Mouse (Mus musculus): ENCODE data around the gene Mapk14. TPM values are rescaled to one million over a fixed set of nuclear protein-coding genes. Genes with fewer than 3 reads are reported as not detected.
"Not testable (repeated sequence)": the region's sequence is repeated elsewhere in the genome, so short reads cannot be mapped to it uniquely, and the experiment has no call there.

Gene Mapk14
- polyA plus RNA-seq, 1 experiment from 2014 or later = 27.5 TPM

DNA sequence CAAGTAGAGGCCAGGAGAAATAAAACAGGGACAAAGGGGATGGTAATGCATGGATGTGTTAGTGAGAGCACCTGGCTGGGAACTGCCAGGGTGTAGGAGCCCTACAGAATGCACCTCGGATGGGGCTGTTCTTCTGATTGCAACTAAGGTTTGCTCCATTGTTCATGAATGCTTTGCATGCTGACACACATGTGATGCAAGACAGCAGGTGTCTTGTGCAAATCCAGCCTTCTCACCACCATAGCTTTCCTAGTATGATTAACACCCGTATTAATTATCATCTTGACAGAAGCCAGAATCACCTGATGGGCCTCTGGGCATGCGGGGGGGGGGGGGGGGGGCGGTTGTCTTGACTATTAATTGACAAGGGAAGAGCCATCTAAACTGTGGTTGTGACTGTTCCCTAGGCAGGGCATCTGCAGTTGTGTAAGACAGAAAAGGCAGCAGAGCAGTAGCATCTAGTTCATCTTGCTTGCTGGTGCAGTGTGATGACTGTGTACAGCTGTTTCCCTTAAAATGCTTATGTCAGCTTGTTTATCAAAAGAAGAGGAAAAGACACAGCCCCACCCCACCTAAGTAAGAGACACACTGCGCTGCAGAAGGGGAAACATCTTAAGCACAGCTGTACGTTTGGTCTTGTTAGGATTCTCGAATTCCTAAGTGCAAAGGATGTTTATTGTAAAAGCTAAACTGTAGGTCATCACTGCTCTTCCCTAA lies 24.9 kb downstream of the Mapk14 start:
- ATAC-seq (replicated peaks) = no peak
- WGBS = 87% methylated on average over 6 of the region's 7 CpGs
- H3K4me3 ChIP-seq = no peak overlapping the region
- no peak overlapping the region for H3K27ac ChIP-seq
- no peak overlapping the region for H3K4me2 ChIP-seq
- H3K9me3 ChIP-seq = no peaks in the 10 kb centered on the region
- no peaks in the 10 kb centered on the region for H3K27me3 ChIP-seq (replicated peaks)
- H3K9ac ChIP-seq = no peak overlapping the region
- peaks cover 26% of the 10 kb centered on the region; the same call in 1 of the 2 replicates for H3K36me3 ChIP-seq (replicated peaks)
- no peaks in the 10 kb centered on the region for H3K4me1 ChIP-seq

DNA sequence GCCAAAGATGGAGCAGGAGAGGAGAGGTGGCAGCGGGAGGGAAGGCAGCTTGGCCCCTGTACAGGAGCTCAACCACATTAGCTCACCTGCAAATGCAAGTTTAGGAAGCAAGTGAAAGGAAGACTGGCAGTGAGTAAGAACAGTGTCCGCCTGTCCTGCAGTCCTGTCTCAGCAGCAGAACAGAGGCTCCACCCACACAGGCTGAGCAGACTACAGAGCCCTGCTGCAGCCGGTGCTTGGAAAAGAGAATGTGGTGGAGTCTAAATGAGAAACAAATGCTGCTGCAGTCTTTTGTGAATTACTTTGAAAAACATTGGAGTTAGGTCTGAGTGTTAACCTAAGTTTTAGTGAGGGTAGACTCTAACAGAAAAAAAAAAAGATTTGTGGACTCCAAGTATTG lies 26.4 kb downstream of the Mapk14 start:
- no peak overlapping the region for H3K9ac ChIP-seq
- no peak overlapping the region for H3K27ac ChIP-seq
- no peaks in the 10 kb centered on the region for H3K27me3 ChIP-seq (replicated peaks)
- no peaks in the 10 kb centered on the region for H3K9me3 ChIP-seq
- H3K4me3 ChIP-seq = no peak overlapping the region
- no peak overlapping the region for H3K4me2 ChIP-seq
- no peaks in the 10 kb centered on the region for H3K4me1 ChIP-seq
- ATAC-seq (replicated peaks) = no peak
- peaks cover 26% of the 10 kb centered on the region; the same call in 1 of the 2 replicates for H3K36me3 ChIP-seq (replicated peaks)
- WGBS = 72% methylated on average over 3 of the region's 3 CpGs

GRCm38 (mm10) chr17:28725783-28726182 lies 34.7 kb downstream of the Mapk14 start, which contains the start of gene AC170998.1:
AC170998.1 (plus strand) TSS chr17:28726083.
- no peak for ATAC-seq (replicated peaks)
- 97% methylated on average over 4 of the region's 4 CpGs for WGBS
- H3K4me3 ChIP-seq = no peak within 1 kb of the TSS
- no peak within 1 kb of the TSS for H3K9ac ChIP-seq
- H3K4me2 ChIP-seq = no peak within 1 kb of the TSS
- H3K4me1 ChIP-seq = no peaks in the 10 kb centered on the region
- no peaks in the 10 kb centered on the region for H3K27me3 ChIP-seq (replicated peaks)
- no peaks in the 10 kb centered on the region for H3K9me3 ChIP-seq
- peaks cover 20% of the 10 kb centered on the region; the same call in 1 of the 2 replicates for H3K36me3 ChIP-seq (replicated peaks)
- H3K27ac ChIP-seq = no peak within 1 kb of the TSS

- H3K4me2 ChIP-seq; H3K4me1 ChIP-seq; H3K27me3 ChIP-seq (replicated peaks); ATAC-seq (replicated peaks); H3K9me3 ChIP-seq; H3K9ac ChIP-seq; H3K4me3 ChIP-seq; H3K27ac ChIP-seq: not testable (repeated sequence)
- 92% methylated on average over 11 of the region's 11 CpGs for WGBS
- peaks cover 25% of the 10 kb centered on the region; the same call in 1 of the 2 replicates for H3K36me3 ChIP-seq (replicated peaks)
Observed at GRCm38 (mm10) chr17:28727511-28727910, 36.4 kb downstream of the Mapk14 start.

- H3K4me3 ChIP-seq = no peak overlapping the region
- no peaks in the 10 kb centered on the region for H3K27me3 ChIP-seq (replicated peaks)
- no peak overlapping the region for H3K27ac ChIP-seq
- no peak overlapping the region for H3K4me2 ChIP-seq
- H3K9ac ChIP-seq = no peak overlapping the region
- H3K4me1 ChIP-seq = no peaks in the 10 kb centered on the region
- ATAC-seq (replicated peaks) = no peak
- peaks cover 13% of the 10 kb centered on the region; the same call in 1 of the 2 replicates for H3K36me3 ChIP-seq (replicated peaks)
- no peaks in the 10 kb centered on the region for H3K9me3 ChIP-seq
- 96% methylated on average over 6 of the region's 6 CpGs for WGBS
Observed at GRCm38 (mm10) chr17:28735317-28736105, 44.4 kb downstream of the Mapk14 start.

DNA sequence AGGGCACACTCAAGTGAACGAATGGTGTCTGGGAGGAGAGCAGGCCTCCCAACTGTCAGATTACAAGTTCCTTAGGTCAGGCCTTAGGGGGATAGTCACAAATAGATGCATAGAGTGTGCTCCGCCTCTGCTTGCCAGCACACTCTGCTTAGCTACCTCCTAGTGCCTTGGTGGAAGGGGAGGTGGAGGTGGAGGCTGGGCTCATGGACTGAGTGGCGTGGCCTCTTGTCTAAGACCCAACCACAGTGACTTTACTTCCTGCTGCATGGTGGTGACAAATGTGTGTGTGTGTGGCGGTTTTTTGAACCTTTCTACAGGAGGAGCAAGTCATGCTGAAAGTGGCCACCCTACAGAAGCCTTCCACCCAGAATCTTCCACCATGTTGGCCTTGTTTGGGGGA lies 45.4 kb downstream of the Mapk14 start:
- Histone ChIP-seq H3K27me3 (replicated peaks) (no peaks in the 10 kb centered on the region), H3K9me3 (no peaks in the 10 kb centered on the region), H3K4me1 (no peaks in the 10 kb centered on the region), H3K4me3 (no peak overlapping the region), H3K4me2 (no peak overlapping the region), H3K9ac (no peak overlapping the region), H3K27ac (no peak overlapping the region), H3K36me3 (replicated peaks) (peaks cover 11% of the 10 kb centered on the region; the same call in 1 of the 2 replicates)
- ATAC-seq (replicated peaks) = no peak
- WGBS = 89% methylated on average over 4 of the region's 4 CpGs

DNA sequence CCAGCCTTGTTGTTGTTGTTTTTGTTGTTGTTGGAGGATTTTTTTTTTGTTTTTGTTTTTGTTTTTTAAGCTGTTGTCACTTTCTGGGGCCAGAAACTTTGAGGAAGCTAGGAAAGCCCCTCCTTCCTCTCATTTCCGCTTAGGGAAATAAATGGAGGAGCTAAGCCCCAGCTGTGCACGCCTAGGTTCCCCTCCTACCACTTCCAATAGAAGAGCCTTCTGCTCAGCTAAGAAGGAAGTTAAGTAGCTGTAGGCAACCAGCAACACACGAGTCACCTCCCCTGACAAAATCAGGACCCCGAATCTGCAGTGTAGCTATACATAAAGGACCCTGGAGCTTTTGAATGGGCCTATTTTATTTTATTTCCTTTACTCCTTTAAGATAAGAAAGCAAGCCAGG lies 46.8 kb downstream of the Mapk14 start:
- WGBS = 91% methylated on average over 4 of the region's 4 CpGs
- Histone ChIP-seq H3K36me3 (replicated peaks) (peaks cover 9% of the 10 kb centered on the region), H3K4me1 (no peaks in the 10 kb centered on the region), H3K4me3 (no peak overlapping the region), H3K9ac (no peak overlapping the region), H3K9me3 (no peaks in the 10 kb centered on the region), H3K27ac (no peak overlapping the region), H3K27me3 (replicated peaks) (no peaks in the 10 kb centered on the region), H3K4me2 (no peak overlapping the region)
- ATAC-seq (replicated peaks) = no peak

DNA sequence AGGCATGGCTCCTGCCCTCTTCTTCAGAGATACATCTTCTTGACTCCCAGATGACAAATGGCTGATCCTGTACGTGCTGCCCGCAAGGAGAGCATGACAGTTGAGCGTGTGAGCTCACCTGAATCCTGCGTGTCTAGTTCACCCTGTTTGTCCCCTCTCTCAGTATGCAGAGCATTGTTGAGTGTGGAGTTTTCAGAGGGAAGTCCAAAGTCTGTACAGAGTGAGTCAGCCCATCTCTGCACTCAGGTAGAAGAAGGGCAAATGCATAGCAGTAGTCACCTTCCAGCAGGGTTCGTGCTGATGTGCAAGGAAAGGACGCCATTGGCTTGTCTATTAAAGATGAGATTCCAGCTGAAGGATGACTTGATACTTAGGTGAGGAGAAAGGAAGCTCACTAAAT lies 48.1 kb downstream of the Mapk14 start:
- H3K9me3 ChIP-seq = no peaks in the 10 kb centered on the region
- H3K27ac ChIP-seq = no peak overlapping the region
- no peaks in the 10 kb centered on the region for H3K27me3 ChIP-seq (replicated peaks)
- H3K9ac ChIP-seq = no peak overlapping the region
- no peak for ATAC-seq (replicated peaks)
- peaks cover 19% of the 10 kb centered on the region for H3K36me3 ChIP-seq (replicated peaks)
- H3K4me1 ChIP-seq = no peaks in the 10 kb centered on the region
- no peak overlapping the region for H3K4me2 ChIP-seq
- 95% methylated on average over 6 of the region's 6 CpGs for WGBS
- H3K4me3 ChIP-seq = no peak overlapping the region

DNA sequence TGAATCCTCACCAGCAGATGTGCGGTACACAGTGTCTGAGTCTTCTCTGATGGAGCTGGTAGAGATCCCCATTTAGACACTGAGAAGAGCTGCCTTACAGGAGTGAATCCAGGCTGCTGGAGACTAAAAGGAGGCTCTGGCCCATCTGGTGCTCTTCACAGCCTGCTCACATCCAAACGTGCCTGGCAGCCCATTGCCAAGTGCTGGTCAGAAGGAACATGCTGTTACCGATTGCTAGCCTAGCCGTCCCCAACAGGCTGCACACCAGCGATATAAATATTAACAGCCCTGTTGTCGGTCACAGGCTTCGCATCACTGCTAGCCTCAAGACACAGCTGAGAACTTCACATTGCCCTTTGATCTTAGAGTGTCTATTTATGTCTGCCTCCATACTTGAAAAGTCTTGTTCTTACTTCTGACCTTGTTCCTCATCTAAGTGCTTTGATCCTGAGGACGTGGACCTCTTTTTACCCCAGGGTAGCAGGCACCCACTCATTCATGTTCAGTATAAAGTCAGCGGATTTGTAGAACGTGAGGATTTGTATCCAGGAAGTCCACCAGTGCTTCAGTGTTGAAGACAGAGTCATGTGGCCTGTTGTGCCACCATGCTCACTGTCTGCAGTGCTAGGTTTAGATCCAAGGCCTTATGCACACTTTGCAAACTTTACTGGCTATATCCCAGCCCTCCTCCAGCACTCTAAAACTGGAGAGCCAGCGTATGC lies 52.2 kb downstream of the Mapk14 start:
- no peaks in the 10 kb centered on the region for H3K27me3 ChIP-seq (replicated peaks)
- H3K4me2 ChIP-seq = no peak overlapping the region
- no peak overlapping the region for H3K4me3 ChIP-seq
- peaks cover 41% of the 10 kb centered on the region for H3K36me3 ChIP-seq (replicated peaks)
- no peak overlapping the region for H3K27ac ChIP-seq
- no peaks in the 10 kb centered on the region for H3K9me3 ChIP-seq
- 94% methylated on average over 11 of the region's 11 CpGs for WGBS
- H3K4me1 ChIP-seq = no peaks in the 10 kb centered on the region
- no peak overlapping the region for H3K9ac ChIP-seq
- no peak for ATAC-seq (replicated peaks)

DNA sequence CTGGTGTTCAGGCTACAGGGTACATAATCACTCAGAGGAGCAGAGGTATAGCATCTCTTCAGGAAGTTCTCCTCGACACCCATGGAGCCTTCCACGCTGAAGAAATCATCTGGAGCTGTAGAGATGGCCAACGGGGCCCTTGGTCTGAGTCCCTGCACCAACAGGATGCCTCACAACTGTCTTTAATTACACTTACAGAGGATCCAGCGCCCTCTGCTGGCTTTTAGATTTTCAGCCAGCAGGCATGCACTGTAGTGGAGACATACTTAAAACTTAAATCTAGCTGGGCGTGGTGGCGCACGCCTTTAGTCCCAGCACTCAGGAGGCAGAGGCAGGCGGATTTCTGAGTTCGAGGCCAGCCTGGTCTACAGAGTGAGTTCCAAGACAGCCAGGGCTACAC lies 52.8 kb downstream of the Mapk14 start:
- WGBS = 91% methylated on average over 9 of the region's 9 CpGs
- H3K36me3 ChIP-seq (replicated peaks) = peaks cover 43% of the 10 kb centered on the region
- no peak overlapping the region for H3K27ac ChIP-seq
- ATAC-seq (replicated peaks) = no peak
- H3K27me3 ChIP-seq (replicated peaks) = no peaks in the 10 kb centered on the region
- no peak overlapping the region for H3K9ac ChIP-seq
- no peaks in the 10 kb centered on the region for H3K4me1 ChIP-seq
- H3K4me3 ChIP-seq = no peak overlapping the region
- H3K9me3 ChIP-seq = no peaks in the 10 kb centered on the region
- H3K4me2 ChIP-seq = no peak overlapping the region

- Histone ChIP-seq H3K27me3 (replicated peaks) (no peaks in the 10 kb centered on the region), H3K27ac (no peak overlapping the region), H3K4me1 (no peaks in the 10 kb centered on the region), H3K36me3 (replicated peaks) (peaks cover 43% of the 10 kb centered on the region), H3K9me3 (no peaks in the 10 kb centered on the region), H3K4me2 (no peak overlapping the region), H3K9ac (no peak overlapping the region), H3K4me3 (no peak overlapping the region)
- 94% methylated on average over 6 of the region's 6 CpGs for whole genome bisulfite sequencing
- ATAC-seq (replicated peaks) = no peak
Observed at GRCm38 (mm10) chr17:28745773-28746172, 54.6 kb downstream of the Mapk14 start.

- Histone ChIP-seq H3K9ac (no peak overlapping the region), H3K27me3 (replicated peaks) (no peaks in the 10 kb centered on the region), H3K27ac (no peak overlapping the region), H3K4me2 (no peak overlapping the region), H3K9me3 (no peaks in the 10 kb centered on the region), H3K36me3 (replicated peaks) (peaks cover 35% of the 10 kb centered on the region), H3K4me3 (no peak overlapping the region), H3K4me1 (no peaks in the 10 kb centered on the region)
- WGBS = 93% methylated on average over 4 of the region's 4 CpGs
- ATAC-seq (replicated peaks) = no peak
Observed at GRCm38 (mm10) chr17:28748001-28748400, 56.9 kb downstream of the Mapk14 start.
